Mouse (Mus musculus): ENCODE data around the gene Myo9a. TPM values are rescaled to one million over a fixed set of nuclear protein-coding genes. Genes with fewer than 3 reads are reported as not detected.
A peak's percentile ranks its signal among the peaks of the same experiment; 100 is the strongest.

Myo9a gene
- polyA plus RNA-seq (2016; fragmentation: Nextera tagmentation; extraction: Ambion mirVana) = 8.5 and 12.3 TPM in 2 replicates

- DNase-seq (ENCODE audit: low spot score) = peak; percentile 100
- H3K36me3 ChIP-seq = no peaks in the 10 kb centered on the region
- no peaks in the 10 kb centered on the region for H3K9me3 ChIP-seq (replicated peaks)
- under 1% methylated on average over 59 of the region's 59 CpGs for WGBS
- H3K27ac ChIP-seq = peak within 1 kb of the TSS; percentile 93
- no peaks in the 10 kb centered on the region for H3K27me3 ChIP-seq (ENCODE audit: low read depth, poor library complexity, severe bottlenecking)
- H3K4me1 ChIP-seq = peaks cover 19% of the 10 kb centered on the region
- H3K4me3 ChIP-seq = peak within 1 kb of the TSS; percentile 99
Measured at GRCm38 (mm10) chr9:59750267-59751065, at the start of gene Myo9a, which contains the start of gene Senp8. TSS of gene Myo9a (plus strand) at chr9:59750896. TSS of gene Senp8 (minus strand) at chr9:59750710.

- Histone ChIP-seq H3K4me3 (no peak overlapping the region), H3K27ac (peak overlapping the region; percentile 43; the same call in 1 of the 2 replicates), H3K9me3 (replicated peaks) (no peaks in the 10 kb centered on the region), H3K4me1 (peaks cover 31% of the 10 kb centered on the region), H3K36me3 (no peaks in the 10 kb centered on the region), H3K27me3 (ENCODE audit: low read depth, poor library complexity, severe bottlenecking) (no peaks in the 10 kb centered on the region)
- WGBS = 93% methylated on average over 7 of the region's 7 CpGs
- no peak for DNase-seq (ENCODE audit: low spot score)
Measured at GRCm38 (mm10) chr9:59701094-59701493, 49.6 kb upstream of the Myo9a start.

DNA sequence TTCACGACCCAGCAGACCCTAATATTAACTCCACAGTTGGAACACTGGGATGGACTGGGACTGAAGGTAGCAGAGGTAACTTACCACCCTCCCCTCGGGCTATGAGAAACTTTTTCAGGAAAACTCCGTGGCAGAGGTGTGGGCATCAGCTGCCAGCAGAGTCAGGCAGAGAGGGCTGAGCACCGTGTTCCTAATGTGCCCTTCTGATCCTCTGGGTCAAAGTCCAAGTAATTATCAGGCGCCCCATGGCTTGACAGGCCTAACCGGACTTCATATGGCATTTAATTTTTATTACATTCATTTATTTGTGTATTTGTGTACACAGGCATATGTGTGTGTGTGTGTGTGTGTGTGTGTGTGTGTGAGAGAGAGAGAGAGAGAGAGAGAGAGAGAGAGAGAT lies 47.6 kb upstream of the Myo9a start:
- no peaks in the 10 kb centered on the region for H3K27me3 ChIP-seq (ENCODE audit: low read depth, poor library complexity, severe bottlenecking)

GRCm38 (mm10) chr9:59706850-59707825 lies 43.6 kb upstream of the Myo9a start:
- DNase-seq (ENCODE audit: low spot score) = no peak
- Histone ChIP-seq H3K4me3 (no peak overlapping the region), H3K27ac (no peak overlapping the region), H3K36me3 (no peaks in the 10 kb centered on the region), H3K4me1 (peaks cover 15% of the 10 kb centered on the region), H3K9me3 (replicated peaks) (no peaks in the 10 kb centered on the region), H3K27me3 (ENCODE audit: low read depth, poor library complexity, severe bottlenecking) (no peaks in the 10 kb centered on the region)
- WGBS = 65% methylated on average over 10 of the region's 10 CpGs

More for the DNA sequence above, 47.6 kb upstream of the Myo9a start:
- 69% methylated on average over 6 of the region's 6 CpGs for WGBS
- H3K4me3 ChIP-seq = no peak overlapping the region
- H3K9me3 ChIP-seq (replicated peaks) = no peaks in the 10 kb centered on the region
- no peak overlapping the region for H3K27ac ChIP-seq
- peaks cover 34% of the 10 kb centered on the region for H3K4me1 ChIP-seq
- no peaks in the 10 kb centered on the region for H3K36me3 ChIP-seq
- no peak for DNase-seq (ENCODE audit: low spot score)

GRCm38 (mm10) chr9:59709225-59709624 lies 41.5 kb upstream of the Myo9a start:
- 93% methylated on average over 3 of the region's 3 CpGs for WGBS
- no peaks in the 10 kb centered on the region for H3K36me3 ChIP-seq
- no peak overlapping the region for H3K27ac ChIP-seq
- no peak overlapping the region for H3K4me3 ChIP-seq
- peaks cover 6% of the 10 kb centered on the region; the same call in 1 of the 2 replicates for H3K4me1 ChIP-seq
- H3K9me3 ChIP-seq (replicated peaks) = no peaks in the 10 kb centered on the region
- DNase-seq (ENCODE audit: low spot score) = no peak
- no peaks in the 10 kb centered on the region for H3K27me3 ChIP-seq (ENCODE audit: low read depth, poor library complexity, severe bottlenecking)

GRCm38 (mm10) chr9:59716275-59716898 lies 34.3 kb upstream of the Myo9a start:
- H3K4me1 ChIP-seq = 0 out of 2 replicates have a peak, but pooled peaks cover 3% of the 10 kb centered on the region
- no peaks in the 10 kb centered on the region for H3K36me3 ChIP-seq
- H3K9me3 ChIP-seq (replicated peaks) = no peaks in the 10 kb centered on the region
- 77% methylated on average over 7 of the region's 7 CpGs for WGBS
- H3K27me3 ChIP-seq (ENCODE audit: low read depth, poor library complexity, severe bottlenecking) = no peaks in the 10 kb centered on the region
- no peak overlapping the region for H3K27ac ChIP-seq
- DNase-seq (ENCODE audit: low spot score) = no peak
- no peak overlapping the region for H3K4me3 ChIP-seq

- peak; percentile 7 for DNase-seq (ENCODE audit: low spot score)
Measured at GRCm38 (mm10) chr9:59718237-59718636, 32.5 kb upstream of the Myo9a start.

GRCm38 (mm10) chr9:59721144-59721543 lies 29.6 kb upstream of the Myo9a start:
- Histone ChIP-seq H3K4me3 (no peak overlapping the region), H3K27me3 (ENCODE audit: low read depth, poor library complexity, severe bottlenecking) (no peaks in the 10 kb centered on the region), H3K9me3 (replicated peaks) (no peaks in the 10 kb centered on the region), H3K36me3 (no peaks in the 10 kb centered on the region), H3K4me1 (peaks cover 14% of the 10 kb centered on the region), H3K27ac (no peak overlapping the region)
- DNase-seq (ENCODE audit: low spot score) = no peak
- WGBS = 94% methylated on average over 5 of the region's 5 CpGs

More at GRCm38 (mm10) chr9:59718237-59718636, 32.5 kb upstream of the Myo9a start:
- 94% methylated on average over 4 of the region's 4 CpGs for WGBS
- no peak overlapping the region for H3K27ac ChIP-seq
- H3K9me3 ChIP-seq (replicated peaks) = no peaks in the 10 kb centered on the region
- H3K27me3 ChIP-seq (ENCODE audit: low read depth, poor library complexity, severe bottlenecking) = no peaks in the 10 kb centered on the region
- H3K4me1 ChIP-seq = peaks cover 6% of the 10 kb centered on the region
- H3K36me3 ChIP-seq = no peaks in the 10 kb centered on the region
- no peak overlapping the region for H3K4me3 ChIP-seq

- Histone ChIP-seq H3K4me1 (peaks cover 11% of the 10 kb centered on the region), H3K27me3 (ENCODE audit: low read depth, poor library complexity, severe bottlenecking) (no peaks in the 10 kb centered on the region), H3K9me3 (replicated peaks) (no peaks in the 10 kb centered on the region), H3K27ac (peak overlapping the region; percentile 30; the same call in 1 of the 2 replicates), H3K36me3 (no peaks in the 10 kb centered on the region), H3K4me3 (no peak overlapping the region; the same call in 1 of the 2 replicates)
- peak; percentile 71 for DNase-seq (ENCODE audit: low spot score)
- WGBS = 17% methylated on average over 10 of the region's 10 CpGs
Measured at GRCm38 (mm10) chr9:59723096-59723657, 27.5 kb upstream of the Myo9a start.

DNA sequence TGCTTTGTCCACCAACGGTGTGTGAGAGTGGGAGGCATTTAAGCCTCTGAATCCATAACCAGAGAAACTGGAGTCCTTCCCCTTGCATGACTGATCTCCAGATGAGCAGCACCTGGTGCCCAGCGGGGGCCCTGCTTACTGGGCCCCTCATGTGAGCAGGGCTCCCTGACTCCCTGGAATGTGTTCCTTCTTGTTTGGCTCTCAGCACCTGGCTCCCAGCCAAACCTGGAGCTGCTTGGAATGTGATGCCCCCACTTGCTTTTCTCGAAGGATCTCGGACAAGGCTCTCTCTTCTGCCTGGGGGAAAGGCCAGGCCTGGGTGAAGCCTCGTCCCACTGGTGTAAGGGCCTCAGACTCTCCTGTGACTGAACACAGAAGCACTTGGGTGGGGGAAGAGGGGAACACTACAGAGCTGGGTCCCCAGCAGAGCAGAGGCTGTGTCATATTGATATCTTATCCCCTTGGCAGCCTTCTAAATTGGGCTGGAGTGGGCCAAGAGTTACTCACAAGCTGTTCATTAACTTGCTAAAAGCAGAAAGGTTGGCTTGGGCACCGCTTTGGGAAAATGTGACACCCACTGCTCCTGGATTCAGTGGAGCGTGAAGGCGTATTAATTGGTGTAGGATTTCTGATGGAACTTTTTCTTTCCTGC lies 26.8 kb upstream of the Myo9a start:
- WGBS = 78% methylated on average over 8 of the region's 8 CpGs
- no peaks in the 10 kb centered on the region for H3K36me3 ChIP-seq
- H3K27me3 ChIP-seq (ENCODE audit: low read depth, poor library complexity, severe bottlenecking) = no peaks in the 10 kb centered on the region
- H3K27ac ChIP-seq = peak overlapping the region; percentile 3; the same call in 1 of the 2 replicates
- H3K4me3 ChIP-seq = no peak overlapping the region; the same call in 1 of the 2 replicates
- DNase-seq (ENCODE audit: low spot score) = no peak
- no peaks in the 10 kb centered on the region for H3K9me3 ChIP-seq (replicated peaks)
- peaks cover 11% of the 10 kb centered on the region for H3K4me1 ChIP-seq

- Histone ChIP-seq H3K4me1 (peaks cover 11% of the 10 kb centered on the region), H3K36me3 (no peaks in the 10 kb centered on the region), H3K27ac (no peak overlapping the region), H3K27me3 (ENCODE audit: low read depth, poor library complexity, severe bottlenecking) (no peaks in the 10 kb centered on the region), H3K4me3 (no peak overlapping the region), H3K9me3 (replicated peaks) (no peaks in the 10 kb centered on the region)
- WGBS = 81% methylated on average over 10 of the region's 10 CpGs
- DNase-seq (ENCODE audit: low spot score) = no peak
Measured at GRCm38 (mm10) chr9:59725515-59725914, 25.2 kb upstream of the Myo9a start.

Data from limb, embryonic 10.5 days (tissue).